In the genomic region with DNA sequence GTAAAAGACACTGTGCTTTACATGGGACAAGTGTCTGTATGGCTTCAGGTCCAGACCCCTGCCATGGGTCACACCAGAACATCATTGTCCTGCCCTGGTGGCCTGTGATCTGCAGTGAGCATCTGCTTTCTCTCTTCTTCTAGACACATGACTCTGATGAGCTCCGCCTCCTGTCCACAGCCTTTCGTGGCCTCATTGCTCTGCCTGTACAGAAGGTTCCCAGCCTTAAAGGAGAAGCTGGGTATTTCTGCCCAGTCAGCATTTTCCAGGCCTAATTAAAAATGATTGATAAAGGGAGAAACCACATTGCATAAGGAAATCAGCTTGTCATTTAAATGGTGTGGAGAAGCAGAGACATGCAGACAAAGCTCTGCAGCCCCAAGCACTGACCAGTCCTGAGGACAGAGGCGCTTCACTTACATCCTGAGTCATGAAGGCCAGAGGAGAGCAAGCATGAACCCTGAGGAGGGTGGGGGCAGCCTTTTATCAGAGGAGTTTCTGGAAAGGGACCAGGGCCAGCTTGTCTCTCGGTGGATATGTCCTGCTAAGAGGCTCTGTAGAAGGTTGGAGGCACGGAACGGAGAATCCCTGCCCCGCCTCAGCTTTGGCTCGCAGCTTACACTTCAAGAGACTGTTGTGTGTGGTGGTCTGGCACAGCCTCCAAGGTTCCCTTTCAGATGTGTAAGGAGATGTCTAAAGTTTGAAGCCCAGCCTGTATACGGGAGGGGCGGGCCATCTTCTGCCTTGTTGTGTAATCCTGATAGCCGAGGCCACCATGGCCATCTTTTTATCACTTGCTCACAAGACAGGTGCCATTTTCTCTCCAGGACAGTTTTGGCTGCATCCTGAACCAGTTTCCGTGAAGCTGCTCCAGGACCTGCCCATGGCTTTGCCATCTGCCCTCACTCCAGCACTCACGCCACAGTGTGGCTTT, we compare ENCODE assay signal across 8 mouse cellular contexts.
DNase-seq lines count a peak whose midpoint lies in the region; ATAC-seq lines count a peak whose summit lies in the region.

No protein-coding gene starts in this region.

- peaks cover 66% of the 10 kb centered on the region for H3K4me1 ChIP-seq in hindbrain, embryonic 10.5 days (replicated peaks)

- DNase-seq in ovary, adult 18-20 months (ENCODE audit: low spot score) = peak; percentile 26
- DNase-seq in ovary, postnatal 36 days (ENCODE audit: low spot score) = no peak
- peak; percentile 81 for DNase-seq in cerebellum, adult 9-10 months
- DNase-seq in hindbrain, embryonic 10.5 days (ENCODE audit: low spot score) = peak; percentile 35
- DNase-seq in right cerebral cortex, postnatal 36 days (ENCODE audit: low spot score in 2 of 2) = no peak
- DNase-seq in right cerebral cortex, postnatal 25 days = no peak
- no peak for DNase-seq in right cerebral cortex, adult 18-20 months

- no peaks in the 10 kb centered on the region for H3K27me3 ChIP-seq in hindbrain, embryonic 10.5 days (ENCODE audit: insufficient read depth, poor library complexity, severe bottlenecking)

- H3K4me3 ChIP-seq in hindbrain, embryonic 10.5 days = no peak overlapping the region

- ATAC-seq in megakaryocyte, adult 5-6 weeks (ENCODE audit: poor library complexity, severe bottlenecking) = peak; percentile 53

- H3K27ac ChIP-seq in hindbrain, embryonic 10.5 days = peak overlapping the region; percentile 75

- H3K9me3 ChIP-seq in hindbrain, embryonic 10.5 days = no peaks in the 10 kb centered on the region

- WGBS in hindbrain, embryonic 10.5 days = 69% methylated on average over 13 of the region's 13 CpGs

- 0 out of 2 replicates have a peak, but pooled peaks cover 6% of the 10 kb centered on the region for H3K36me3 ChIP-seq in hindbrain, embryonic 10.5 days

Comparison
In these comparisons a context has a peak if more than half of its experiments do, and no peak if none do; other contexts are left out.
1. DNase-seq: peak in ovary, adult 18-20 months (single experiment), cerebellum, adult 9-10 months (single experiment) and hindbrain, embryonic 10.5 days (single experiment); none in ovary, postnatal 36 days (single experiment), right cerebral cortex, postnatal 36 days (0 of 2), right cerebral cortex, postnatal 25 days (single experiment) and right cerebral cortex, adult 18-20 months (single experiment).